8 mouse cellular contexts compared by ENCODE assay signal in genomic region chr13:55714501-55715166, GRCm38 (mm10). TPM values are rescaled to one million over a fixed set of nuclear protein-coding genes. Genes with fewer than 3 reads are reported as not detected.
DNase-seq lines count a peak whose midpoint lies in the region; ATAC-seq and TF ChIP-seq lines count a peak whose summit lies in the region.

Gene Txndc15, plus strand, starts transcription at chr13:55714650.

- H3K27me3 ChIP-seq in Patski = no peaks in the 10 kb centered on the region
- no peaks in the 10 kb centered on the region for H3K27me3 ChIP-seq in hindbrain, embryonic 13.5 days

- peak within 1 kb of the TSS; percentile 86 for H3K4me3 ChIP-seq in hindbrain, embryonic 13.5 days

- peaks cover 34% of the 10 kb centered on the region for H3K4me1 ChIP-seq in hindbrain, embryonic 13.5 days (replicated peaks)

- POLR2A ChIA-PET in Patski (lab: Charles Lee) = interaction anchor here (0.5 to 1.2 kb wide), 3 partner anchors 11 to 80 kb away, joined by 3 to 4 read pairs (median 3); partner anchors contain the start of genes B230219D22Rik and Ddx46

- peaks cover 21% of the 10 kb centered on the region for H3K36me3 ChIP-seq in hindbrain, embryonic 13.5 days

- CTCF ChIA-PET in Patski (lab: Charles Lee) = interaction anchor here (0.7 to 1.6 kb wide), 2 partner anchors 12 to 22 kb away, joined by 3 to 4 read pairs; partner anchors contain the start of genes B230219D22Rik and Pcbd2

- ATAC-seq in Patski = peak; percentile 80
- peak; percentile 95 for ATAC-seq in hindbrain, embryonic 13.5 days (ENCODE audit: low FRiP score)

- peak within 1 kb of the TSS; percentile 98 for H3K27ac ChIP-seq in hindbrain, embryonic 13.5 days

- no peak for TF ChIP-seq CTCF in Patski (IDR thresholded peaks at IDR 0.05)

- peak within 1 kb of the TSS; percentile 71 for H3K4me2 ChIP-seq in hindbrain, embryonic 13.5 days

- DNase-seq in Patski (ENCODE audit: low read depth, low spot score) = no peak
- DNase-seq in cerebellum, postnatal 25 days = peak; percentile 95 to 96
- DNase-seq in frontal cortex, postnatal 25 days (ENCODE audit: low spot score in 2 of 2) = peak; percentile 78 to 84
- peak; percentile 91 to 92 for DNase-seq in layer of hippocampus, postnatal 14 days (ENCODE audit: low spot score in 2 of 2)
- peak; percentile 90 for DNase-seq in lung, postnatal 10 days
- peak; percentile 89 for DNase-seq in ovary, postnatal 14 days (ENCODE audit: low spot score)
- DNase-seq in thymus, postnatal 14 days = peak; percentile 90

- no peaks in the 10 kb centered on the region for H3K9me3 ChIP-seq in hindbrain, embryonic 13.5 days

- in situ Hi-C loops in Patski (cut with MboI; ENCODE audit: low pct_unique_long_range_greater_than_20kb) = no loop called here

- H3K9ac ChIP-seq in hindbrain, embryonic 13.5 days = peak within 1 kb of the TSS; percentile 97

- under 1% methylated on average over 59 of the region's 63 CpGs for whole genome bisulfite sequencing in hindbrain, embryonic 13.5 days

RNA-seq across cellular contexts. Expression of gene Txndc15, which starts in this region (rescaled TPM):
- polyA plus RNA-seq in Patski (2021) = 114 TPM
- 141 and 142 TPM in 2 replicates for polyA plus RNA-seq in hindbrain, embryonic 13.5 days (2015; fragmentation: Nextera tagmentation; extraction: Ambion mirVana)
- 10 to 100 TPM; 63.3 to 67.4 TPM for total RNA-seq in layer of hippocampus, postnatal 14 days (2021)
